Mouse (Mus musculus) MEL (cell line): ENCODE measurements around the gene Ly6g5b.

Source experiments
- CTCF ChIP-seq, 3 experiments: IDR thresholded peaks in 2 of 3; conservative IDR thresholded peaks in 1 of 3; 2 replicates each; pipeline ENCODE4 v1.5.1; 2011 to 2012; ENCODE audit warnings: low read length in 3 of 3, low read depth in 2 of 3, mild to moderate bottlenecking in 2 of 3, improper control_type of control experiment in 1 of 3, inconsistent platforms in 1 of 3, mixed read lengths in 1 of 3, moderate library complexity in 1 of 3; ENCODE audit not compliant: control insufficient read depth in 1 of 3, insufficient read depth in 1 of 3, poor library complexity in 1 of 3, severe bottlenecking in 1 of 3
- MAZ ChIP-seq: IDR thresholded peaks from 2 replicates; pipeline ENCODE4 v1.6.1; 2012; ENCODE audit warnings: low read depth, mild to moderate bottlenecking, inconsistent platforms, low read length, improper control_type of control experiment
- POLR2A ChIP-seq, 2 experiments: IDR thresholded peaks; 2 replicates each; pipeline ENCODE4 v1.6.1; 2011 to 2012; ENCODE audit warnings: low read length in 2 of 2, mild to moderate bottlenecking in 2 of 2, control low read depth in 1 of 2, improper control_type of control experiment in 1 of 2, low read depth in 1 of 2, moderate library complexity in 1 of 2; ENCODE audit not compliant: control insufficient read depth in 1 of 2, insufficient read depth in 1 of 2, poor library complexity in 1 of 2
- TAL1 ChIP-seq: IDR thresholded peaks from 2 replicates; pipeline ENCODE4 v1.6.1; 2012; ENCODE audit warnings: mild to moderate bottlenecking, inconsistent platforms, low read length, moderate library complexity, mixed read lengths
- USF1 ChIP-seq: IDR thresholded peaks from 2 replicates; pipeline ENCODE4 v1.6.1; 2014; ENCODE audit warnings: low read depth, mild to moderate bottlenecking, inconsistent platforms, low read length, improper control_type of control experiment, moderate library complexity

GRCm38 (mm10) chr17:35139269-35139668 lies 24.0 kb upstream of the Ly6g5b start:
- TF ChIP-seq POLR2A (IDR thresholded peaks at IDR 0.05; ENCODE audit: control insufficient read depth in 1 of 2, insufficient read depth in 1 of 2, low read depth in 1 of 2, low read length in 2 of 2, poor library complexity in 1 of 2) (no peak), CTCF (IDR thresholded peaks at IDR 0.05 in 2 of 3, conservative IDR thresholded peaks at IDR 0.05 in 1 of 3; ENCODE audit: control insufficient read depth in 1 of 3, insufficient read depth in 1 of 3, low read depth in 2 of 3, low read length in 3 of 3, poor library complexity in 1 of 3, severe bottlenecking in 1 of 3) (no peak), MAZ (no peak), USF1 (no peak), TAL1 (no peak)
